Mouse (Mus musculus) heart, postnatal 0 days (tissue): ENCODE measurements around the gene Tcf25.

Experiments
- CTCF ChIP-seq: IDR thresholded peaks from 2 replicates; pipeline ENCODE4 v1.5.1; 2016; ENCODE audit warnings: antibody characterized with exemption, control low read depth, low read depth
- EP300 ChIP-seq: IDR thresholded peaks from 2 replicates; pipeline ENCODE4 v1.6.1; 2016; ENCODE audit warnings: antibody characterized with exemption, low read depth

GRCm38 (mm10) chr8:123412560-123413170, 39.1 kb downstream of the Tcf25 start:
- no peak for TF ChIP-seq CTCF
- TF ChIP-seq EP300 = no peak
